Mouse (Mus musculus) C2C12 (cell line): Measurements from ENCODE around the gene Atxn7l1.

ENCODE experiments used
- CTCF ChIP-seq: IDR thresholded peaks from one replicate; pipeline ENCODE4 v1.5.1; 2011; ENCODE audit not compliant: control insufficient read depth, insufficient read depth, insufficient read length
- FOSL1 ChIP-seq: IDR thresholded peaks from one replicate; pipeline ENCODE4 v1.8.0; 2011; ENCODE audit warnings: mild to moderate bottlenecking, low read length; ENCODE audit not compliant: poor library complexity, insufficient read depth, severe bottlenecking
- MAX ChIP-seq: IDR thresholded peaks from one replicate; pipeline ENCODE4 v1.6.1; 2011; ENCODE audit warnings: mild to moderate bottlenecking, control low read depth

- no peak for TF ChIP-seq FOSL1
- no peak for TF ChIP-seq CTCF
- no peak for TF ChIP-seq MAX
Measured at GRCm38 (mm10) chr12:33197746-33198145, 50.3 kb downstream of the Atxn7l1 start.
